Mouse (Mus musculus) common myeloid progenitor, adult 5-6 weeks (primary cell): ENCODE results near the gene Iqschfp. TPM values are rescaled to one million over a fixed set of nuclear protein-coding genes. Genes with fewer than 3 reads are reported as not detected.

Experiments used
- ATAC-seq: replicated peaks from 2 replicates; pipeline ENCODE4 v1.8.0; 2016; ENCODE audit warnings: low read depth, mild to moderate bottlenecking, moderate TSS enrichment, inconsistent platforms; ENCODE audit not compliant: poor library complexity, severe bottlenecking
- total RNA-seq: library from RNA; stranded (forward); fragments of 200-1000, 187-1606 nt; gene quantifications from 2 replicates; pipeline ENCODE4 v1.2.3, GENCODE M21; 2017

The Iqschfp gene
- not detected in 2 replicates for total RNA-seq

DNA sequence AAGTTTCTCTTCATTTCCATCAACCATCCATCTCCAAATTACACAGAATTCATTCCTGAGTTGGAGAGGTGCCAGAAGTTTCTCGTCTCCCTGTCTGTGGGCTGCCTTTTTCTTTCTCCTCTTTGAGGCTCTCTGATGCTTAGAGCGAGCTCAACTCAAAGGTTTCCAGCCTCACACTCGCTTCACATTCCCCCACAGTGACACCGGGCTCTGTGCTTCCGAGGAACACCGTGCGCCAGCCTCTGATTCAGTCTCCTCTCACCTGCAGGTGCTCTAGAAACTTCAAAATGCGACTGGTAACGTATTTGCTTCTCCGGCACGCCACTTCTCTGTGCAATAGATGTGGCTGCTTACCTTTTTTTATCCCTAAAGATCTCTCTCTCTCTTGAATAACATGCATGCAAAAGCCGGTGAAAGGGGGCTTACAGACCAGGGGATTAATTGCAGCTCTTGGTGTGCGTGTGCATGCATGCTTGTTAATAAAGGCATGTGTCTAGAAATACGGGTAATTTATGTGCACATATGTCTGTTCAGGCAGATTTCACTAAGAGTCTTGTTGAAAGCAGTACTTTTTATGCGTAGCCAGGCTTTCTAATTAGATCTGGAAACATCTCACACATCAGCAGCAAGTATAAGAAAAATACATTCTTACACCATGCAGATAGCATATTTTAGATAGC lies at the start of gene Iqschfp, which contains the start of gene Iqcj:
TSS of gene Iqschfp (plus strand) at position 207 of the 680 bp plus-strand sequence.
TSS of gene Iqcj (plus strand) at position 195 of the 680 bp plus-strand sequence.
- no peak for ATAC-seq

DNA sequence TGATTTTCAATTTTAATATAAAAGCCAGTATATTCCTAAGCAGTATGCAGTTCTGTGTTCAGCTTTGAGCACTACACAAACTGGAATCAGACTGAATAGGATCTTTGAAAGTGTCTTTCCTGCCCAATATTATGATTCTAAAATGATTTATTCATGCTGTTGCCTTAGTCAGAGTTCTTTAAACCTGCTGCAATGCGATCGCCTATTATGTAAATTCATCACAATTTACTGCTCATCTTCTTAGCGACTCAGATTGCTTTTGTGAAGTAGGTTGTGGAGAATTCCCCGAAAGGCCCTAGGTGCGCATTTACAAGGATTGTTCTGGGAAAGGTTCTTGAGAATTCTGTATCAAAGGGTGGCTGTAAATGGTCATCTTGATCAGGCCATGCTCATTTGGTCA lies 39.6 kb upstream of the Iqschfp start:
- ATAC-seq = no peak

- ATAC-seq = no peak
Observed at GRCm38 (mm10) chr3:67861524-67861923, 30.5 kb upstream of the Iqschfp start.

DNA sequence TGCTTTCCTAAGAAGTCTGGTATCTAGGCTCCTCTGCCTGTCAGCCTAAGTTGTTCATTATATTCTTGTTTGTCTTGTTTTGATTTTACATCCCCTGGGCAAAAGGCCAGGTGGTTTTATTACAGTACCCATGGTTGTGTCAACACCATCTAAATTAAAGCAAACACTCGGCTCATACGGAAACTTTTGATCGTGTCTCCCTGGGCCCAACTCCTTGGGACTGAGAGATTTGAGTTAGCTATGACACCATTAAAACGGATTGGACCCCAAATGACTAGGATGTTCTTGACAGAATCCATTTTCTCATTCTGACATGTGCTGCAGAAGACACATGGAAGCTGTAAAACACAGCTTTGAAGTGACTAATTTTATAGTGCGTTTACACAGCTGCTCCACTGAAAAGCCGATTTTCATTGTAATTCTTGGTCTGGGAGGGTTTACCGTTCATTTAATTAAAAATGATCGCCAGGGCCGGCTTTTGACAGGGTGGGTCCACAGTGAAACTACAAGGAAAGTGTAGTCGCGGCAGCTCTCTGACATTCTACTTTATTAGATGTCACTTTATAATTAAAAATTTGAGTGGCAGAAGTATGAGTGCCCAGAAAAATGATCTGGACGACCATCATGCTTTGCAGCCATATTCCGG lies 24.5 kb upstream of the Iqschfp start:
- no peak for ATAC-seq

GRCm38 (mm10) chr3:67869424-67869823 lies 22.6 kb upstream of the Iqschfp start:
- no peak for ATAC-seq

DNA sequence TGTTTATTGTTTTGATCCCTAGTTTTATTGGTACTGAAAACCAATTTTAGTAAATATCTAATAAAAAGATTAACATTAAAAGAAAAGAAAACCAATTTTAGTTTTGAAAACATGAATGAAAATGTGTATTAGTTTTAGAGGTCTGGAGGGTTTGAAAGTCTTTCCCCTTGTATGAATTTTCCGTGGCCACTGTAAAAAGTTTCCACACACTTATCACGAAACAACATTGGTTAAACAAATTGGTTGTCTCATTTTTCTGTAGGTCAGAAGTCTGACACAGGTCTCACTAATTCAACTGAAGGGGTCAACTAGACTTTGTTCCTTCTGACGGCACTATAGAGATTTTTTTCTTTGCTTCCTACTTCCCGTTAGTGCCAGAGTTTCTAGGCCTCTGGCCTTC lies 14.8 kb upstream of the Iqschfp start:
- no peak for ATAC-seq

DNA sequence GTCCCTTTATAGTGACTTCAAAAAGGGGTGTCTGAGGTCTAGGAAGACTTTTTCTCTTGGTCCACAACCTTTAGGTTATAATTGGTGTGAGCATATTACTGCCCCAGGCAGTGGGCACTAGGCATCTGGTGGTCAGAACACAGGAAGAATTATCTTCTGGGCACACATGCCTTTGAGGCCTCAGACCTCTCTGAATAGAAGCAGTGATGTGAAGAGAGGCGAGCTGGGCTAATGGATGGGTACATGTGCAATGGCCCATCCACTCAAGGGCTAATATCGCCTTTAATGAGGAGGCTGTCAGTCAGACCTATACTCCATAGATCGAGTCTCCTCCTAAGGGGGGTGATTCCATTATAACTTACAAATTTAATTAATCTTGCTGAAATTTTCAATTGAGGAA lies 7.7 kb upstream of the Iqschfp start:
- no peak for ATAC-seq

- ATAC-seq = no peak
Observed at GRCm38 (mm10) chr3:67886176-67886575, 5.9 kb upstream of the Iqschfp start.

DNA sequence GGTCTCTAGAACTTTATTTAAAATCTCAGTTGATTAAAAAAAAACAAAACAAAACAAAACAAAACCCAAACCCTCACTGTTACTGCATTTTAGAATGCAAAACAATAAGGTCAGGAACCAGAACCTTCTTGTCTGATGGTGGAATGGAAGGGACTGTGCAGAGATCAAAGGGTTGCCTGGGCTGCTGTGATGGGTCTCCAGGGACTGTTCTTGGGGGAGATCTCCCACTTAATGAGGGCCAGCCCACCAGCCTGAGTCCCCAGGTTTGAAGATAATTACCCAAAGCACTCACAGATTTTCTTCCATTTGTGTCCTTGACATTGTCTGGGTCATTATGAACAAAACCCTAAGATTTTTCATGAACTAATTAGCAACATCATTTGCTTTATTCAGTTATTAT lies 4.8 kb upstream of the Iqschfp start:
- ATAC-seq = no peak

DNA sequence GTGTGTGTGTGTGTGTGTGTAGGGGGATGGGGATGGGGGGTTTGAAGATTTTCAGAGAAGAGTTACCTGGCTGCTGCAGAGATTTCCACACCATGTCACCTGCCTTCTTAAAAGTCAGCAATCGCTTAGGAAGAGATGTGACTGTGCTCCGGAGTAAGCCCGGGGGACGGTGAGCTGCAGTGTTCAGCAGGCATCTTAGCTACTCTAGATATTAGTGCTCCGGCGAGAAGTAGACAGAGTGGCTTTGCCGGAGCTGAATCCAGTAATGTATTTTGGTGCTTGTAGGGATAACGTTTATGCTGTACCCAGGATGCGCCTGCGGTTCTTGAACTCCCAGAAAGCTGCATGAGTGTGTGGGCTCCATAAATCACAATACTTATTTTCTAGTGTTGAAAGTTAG lies 736 bp downstream of the Iqschfp start:
- no peak for ATAC-seq

DNA sequence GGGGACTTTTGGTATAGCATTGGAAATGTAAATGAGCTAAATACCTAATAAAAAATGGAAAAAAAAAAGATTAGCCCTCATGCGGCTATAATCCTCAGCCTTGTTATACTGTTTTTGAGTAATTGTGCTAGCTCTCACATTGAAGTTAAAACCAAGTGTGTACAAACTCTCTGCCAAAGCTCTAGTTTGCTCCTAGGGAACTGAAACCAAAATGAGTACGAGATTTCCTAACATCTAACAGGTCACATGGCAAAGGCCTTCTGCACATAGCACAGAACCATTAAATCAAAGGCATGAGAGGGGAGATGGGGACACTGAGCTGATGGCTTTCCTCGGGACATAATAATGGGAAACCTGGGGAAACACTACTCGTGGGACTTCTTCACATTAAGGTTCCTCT lies 10.5 kb downstream of the Iqschfp start:
- ATAC-seq = no peak

DNA sequence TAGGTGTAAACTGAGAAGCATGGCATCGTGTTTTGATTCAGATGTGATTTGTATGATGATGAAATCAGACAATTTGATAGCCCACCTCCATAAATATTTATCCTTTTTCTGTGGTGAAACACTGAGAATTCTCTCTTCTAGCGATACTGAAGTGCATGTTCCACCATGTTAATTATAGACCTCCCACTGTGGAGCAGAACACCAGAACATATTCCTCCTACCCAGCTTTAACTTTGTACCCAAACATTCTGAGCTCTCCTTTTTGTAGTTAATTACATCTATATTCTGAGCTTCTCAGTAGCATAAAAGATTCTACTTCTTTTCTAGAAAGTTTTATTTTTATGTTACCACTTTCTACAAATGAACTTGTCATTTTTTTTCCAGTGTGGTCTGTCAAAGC lies 16.6 kb downstream of the Iqschfp start:
- ATAC-seq = no peak

GRCm38 (mm10) chr3:67918098-67918497 lies 26.1 kb downstream of the Iqschfp start:
- ATAC-seq = no peak

GRCm38 (mm10) chr3:67918634-67919259 lies 26.7 kb downstream of the Iqschfp start:
- no peak for ATAC-seq

DNA sequence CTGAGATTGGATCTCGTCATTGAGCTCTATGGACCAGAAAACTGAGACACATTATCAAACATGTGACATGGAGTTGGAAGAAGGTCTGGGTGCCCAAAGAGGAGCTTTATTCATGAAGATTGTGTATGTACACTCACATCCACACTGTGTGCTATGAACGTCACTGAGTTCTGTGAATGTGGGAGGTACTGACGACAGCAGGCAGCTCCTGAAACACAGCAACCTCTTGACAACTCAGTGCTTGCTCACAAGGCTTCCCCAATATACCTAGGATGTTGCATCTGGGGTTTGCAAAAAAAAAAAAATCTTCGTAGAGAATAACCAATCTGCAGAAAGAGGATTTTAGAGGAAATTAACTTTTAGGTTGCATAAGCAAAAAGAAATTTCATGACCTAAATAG lies 31.1 kb downstream of the Iqschfp start:
- no peak for ATAC-seq

GRCm38 (mm10) chr3:67925453-67925852 lies 33.4 kb downstream of the Iqschfp start:
- ATAC-seq = no peak

DNA sequence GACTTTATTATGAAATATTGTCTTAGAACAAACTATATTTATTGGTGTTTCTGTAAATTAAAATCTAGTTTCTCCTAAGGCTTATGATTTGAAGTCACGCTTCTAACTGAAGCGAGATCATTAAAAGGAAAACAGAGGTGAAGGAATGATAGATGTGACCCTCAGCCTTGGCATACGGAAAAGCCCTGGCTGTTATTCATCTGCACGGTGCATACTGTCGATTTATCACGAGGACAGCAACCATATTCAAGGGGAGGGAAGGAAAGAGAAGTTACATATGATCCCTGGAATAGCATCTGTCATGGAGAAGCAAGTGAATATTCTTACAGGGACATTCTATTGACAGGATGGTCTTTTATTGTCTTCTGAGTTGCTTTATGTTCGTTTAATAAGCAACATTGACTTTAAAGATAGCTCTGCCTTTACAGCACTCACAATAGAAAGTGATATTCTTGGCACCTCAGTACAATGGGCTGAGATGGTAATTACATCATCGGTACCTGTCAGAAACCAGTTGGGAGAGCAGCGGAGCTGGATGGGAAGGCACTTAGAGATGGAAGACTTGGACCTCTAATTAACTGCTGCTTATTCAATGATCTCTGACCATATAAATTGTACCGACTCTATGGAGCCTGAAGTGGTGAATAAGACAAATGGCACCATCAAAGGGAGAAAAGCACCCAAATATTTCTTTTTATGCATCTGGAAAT lies 38.5 kb downstream of the Iqschfp start:
- no peak for ATAC-seq

- ATAC-seq = no peak
Observed at GRCm38 (mm10) chr3:67931181-67931580, 39.1 kb downstream of the Iqschfp start.

DNA sequence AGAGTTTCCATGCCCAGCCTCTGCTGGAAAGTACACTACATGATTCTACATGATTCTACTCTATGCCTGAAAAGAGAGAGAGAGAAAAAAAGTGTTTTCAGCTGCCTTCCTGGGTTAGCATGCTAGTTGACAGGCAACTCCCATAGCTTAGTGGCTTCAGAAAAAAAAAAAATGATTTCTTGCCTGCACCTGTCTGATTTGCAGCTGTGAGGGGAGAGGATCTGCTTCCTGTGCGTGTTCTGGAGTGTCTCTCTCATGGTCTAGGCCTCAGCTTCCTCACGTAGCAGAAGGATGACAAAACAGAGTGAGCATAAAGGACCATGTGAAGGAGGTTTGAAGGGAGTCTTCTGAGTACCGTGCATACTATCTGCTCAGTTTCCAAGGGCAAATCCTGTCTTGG lies 39.9 kb downstream of the Iqschfp start:
- ATAC-seq = no peak

- ATAC-seq = no peak
Observed at GRCm38 (mm10) chr3:67935829-67936228, 43.8 kb downstream of the Iqschfp start.

- no peak for ATAC-seq
Observed at GRCm38 (mm10) chr3:67947000-67947399, 55.0 kb downstream of the Iqschfp start.
